Mouse (Mus musculus) cerebellum, adult 8-10 months (tissue): ENCODE results near the gene Kcnh8.

Source experiments
- DNase-seq: peaks from one replicate; pipeline ENCODE4 v3.0.0; 2022

Kcnh8 gene

GRCm38 (mm10) chr17:52873195-52873594 lies 270.7 kb downstream of the Kcnh8 start:
- no peak for DNase-seq

- no peak for DNase-seq
These were observed 276.5 kb downstream of the Kcnh8 start for GRCm38 (mm10) chr17:52878964-52879363.

GRCm38 (mm10) chr17:52880051-52880450 lies 277.5 kb downstream of the Kcnh8 start:
- DNase-seq: no peak

GRCm38 (mm10) chr17:52885210-52885609 lies 282.7 kb downstream of the Kcnh8 start:
- no peak for DNase-seq

GRCm38 (mm10) chr17:52920519-52921106 lies 318.1 kb downstream of the Kcnh8 start:
- no peak for DNase-seq

- no peak for DNase-seq
These were observed 341.5 kb downstream of the Kcnh8 start for GRCm38 (mm10) chr17:52943966-52944365.

GRCm38 (mm10) chr17:52972735-52973134 lies 370.2 kb downstream of the Kcnh8 start:
- no peak for DNase-seq

- no peak for DNase-seq
These were observed 378.4 kb downstream of the Kcnh8 start for GRCm38 (mm10) chr17:52980958-52981357.
